22 mouse cellular contexts compared by ENCODE assay signal in genomic region chr7:28877155-28877554, GRCm38 (mm10). TPM values are rescaled to one million over a fixed set of nuclear protein-coding genes. Genes with fewer than 3 reads are reported as not detected.
A peak's percentile ranks its signal among the peaks of the same experiment; 100 is the strongest.
DNase-seq lines count a peak whose midpoint lies in the region; ATAC-seq and TF ChIP-seq lines count a peak whose summit lies in the region.
"Had no signal": no experiment of that assay in that cellular context is flagged by ENCODE, and none has a peak within 500 bp of the region (broad histone marks: within the 10 kb centered on the region; RNA-seq: fewer than 3 reads in every experiment).

No protein-coding gene starts in this region.

- peak; percentile 58; the same call in 1 of the 2 replicates for ATAC-seq in stomach, embryonic 15.5 days (ENCODE audit: insufficient read depth, low FRiP score, low read depth)
- no peak for ATAC-seq in stomach, postnatal 0 days (ENCODE audit: low FRiP score, low TSS enrichment)
- ATAC-seq in liver, embryonic 14.5 days (ENCODE audit: insufficient read depth) = peak; percentile 94
- ATAC-seq: forebrain, embryonic 13.5 days; hindbrain, embryonic 16.5 days; intestine, embryonic 16.5 days; midbrain, embryonic 15.5 days had no signal

- H3K4me2 ChIP-seq in stomach, embryonic 15.5 days = no peak overlapping the region
- H3K4me2 ChIP-seq in stomach, postnatal 0 days (replicated peaks; ENCODE audit: low read depth) = no peak overlapping the region
- H3K4me2 ChIP-seq in liver, embryonic 14.5 days (ENCODE audit: low read depth) = peak overlapping the region; percentile 31; the same call in 1 of the 2 replicates
- H3K4me2 ChIP-seq: forebrain, embryonic 13.5 days; midbrain, embryonic 15.5 days had no signal

- no peaks in the 10 kb centered on the region for H3K27me3 ChIP-seq in stomach, embryonic 15.5 days (replicated peaks)
- H3K27me3 ChIP-seq in stomach, postnatal 0 days (ENCODE audit: control insufficient read depth, insufficient read depth, low read length) = no peaks in the 10 kb centered on the region
- no peaks in the 10 kb centered on the region; the same call in 1 of the 2 replicates for H3K27me3 ChIP-seq in liver, embryonic 14.5 days (ENCODE audit: control insufficient read depth, insufficient read depth, low read length)
- H3K27me3 ChIP-seq: forebrain, embryonic 13.5 days; midbrain, embryonic 15.5 days had no signal

- no peak overlapping the region for H3K4me3 ChIP-seq in stomach, embryonic 15.5 days (replicated peaks)
- H3K4me3 ChIP-seq in stomach, postnatal 0 days (ENCODE audit: low read depth, low read length) = no peak overlapping the region
- no peak overlapping the region for H3K4me3 ChIP-seq in liver, embryonic 14.5 days (ENCODE audit: insufficient read depth in 1 of 2, low read depth in 2 of 2, low read length in 2 of 2)
- H3K4me3 ChIP-seq: forebrain, embryonic 13.5 days; left cerebral cortex, adult 2 months; limb, embryonic 10.5 days; megakaryocyte, embryonic 14.5 days; midbrain, embryonic 15.5 days; myocyte had no signal

- no peak for DNase-seq in stomach, postnatal 0 days (ENCODE audit: low spot score)
- peak; percentile 66 for DNase-seq in c-Kit-positive CD71-positive TER-119-positive erythroid progenitor cells, embryonic 14.5 days (ENCODE audit: low spot score)
- DNase-seq in liver, embryonic 14.5 days (ENCODE audit: low read depth in 3 of 3, low spot score in 3 of 3) = peak; percentile 66 to 81 (median 77)
- no peak for DNase-seq in spleen, postnatal 36 days (ENCODE audit: low spot score in 2 of 2)
- no peak for DNase-seq in T-cell, adult 2 months (ENCODE audit: low spot score)
- no peak for DNase-seq in kidney, postnatal 4 days
- DNase-seq: adrenal gland, postnatal 36 days; cerebellum, adult 8-10 months; gastrocnemius, postnatal 36 days; heart, postnatal 36 days; lung, adult 18-20 months; lung, postnatal 14 days; right cerebral cortex, postnatal 25 days had no signal

- no peak for TF ChIP-seq EP300 in stomach, postnatal 0 days (optimal IDR thresholded peaks at IDR 0.05)
- peak; percentile 60; the same call in 1 of the 2 replicates for TF ChIP-seq EP300 in liver, embryonic 14.5 days (IDR thresholded peaks at IDR 0.05; ENCODE audit: low read depth)

- TF ChIP-seq CTCF in stomach, postnatal 0 days (IDR thresholded peaks at IDR 0.05; ENCODE audit: low read depth) = no peak
- TF ChIP-seq CTCF in liver, embryonic 14.5 days (IDR thresholded peaks at IDR 0.05; ENCODE audit: low read depth) = no peak

- no peaks in the 10 kb centered on the region for H3K36me3 ChIP-seq in stomach, embryonic 15.5 days
- H3K36me3 ChIP-seq in stomach, postnatal 0 days (ENCODE audit: control insufficient read depth, insufficient read depth, low read length) = no peaks in the 10 kb centered on the region
- H3K36me3 ChIP-seq in liver, embryonic 14.5 days (replicated peaks; ENCODE audit: control insufficient read depth, insufficient read depth, low read depth) = no peaks in the 10 kb centered on the region
- H3K36me3 ChIP-seq: limb, embryonic 10.5 days; midbrain, embryonic 15.5 days had no signal

- WGBS in stomach, embryonic 15.5 days = 79% methylated on average over 7 of the region's 7 CpGs
- WGBS in stomach, postnatal 0 days = 84% methylated on average over 7 of the region's 7 CpGs
- 37% methylated on average over 7 of the region's 7 CpGs for WGBS in liver, embryonic 14.5 days (ENCODE audit: insufficient replicate concordance)

- no peak overlapping the region for H3K9ac ChIP-seq in stomach, embryonic 15.5 days
- no peak overlapping the region for H3K9ac ChIP-seq in stomach, postnatal 0 days (ENCODE audit: low read length)
- peak overlapping the region; percentile 31 for H3K9ac ChIP-seq in liver, embryonic 14.5 days (replicated peaks)
- H3K9ac ChIP-seq: forebrain, embryonic 13.5 days; midbrain, embryonic 15.5 days had no signal

- H3K9me3 ChIP-seq in stomach, embryonic 15.5 days = no peaks in the 10 kb centered on the region
- no peaks in the 10 kb centered on the region for H3K9me3 ChIP-seq in stomach, postnatal 0 days (ENCODE audit: control insufficient read depth, low read length)
- H3K9me3 ChIP-seq in liver, embryonic 14.5 days (ENCODE audit: control insufficient read depth, low read length) = no peaks in the 10 kb centered on the region
- H3K9me3 ChIP-seq: forebrain, embryonic 13.5 days; limb, embryonic 10.5 days; megakaryocyte, embryonic 14.5 days; midbrain, embryonic 15.5 days had no signal

- no peak overlapping the region for H3K27ac ChIP-seq in stomach, embryonic 15.5 days
- H3K27ac ChIP-seq in stomach, postnatal 0 days (replicated peaks) = no peak overlapping the region
- peak overlapping the region; percentile 81 for H3K27ac ChIP-seq in liver, embryonic 14.5 days
- H3K27ac ChIP-seq: forebrain, embryonic 13.5 days; left cerebral cortex, adult 2 months; limb, embryonic 10.5 days; midbrain, embryonic 15.5 days had no signal

- H3K4me1 ChIP-seq in stomach, embryonic 15.5 days = no peaks in the 10 kb centered on the region
- no peaks in the 10 kb centered on the region for H3K4me1 ChIP-seq in stomach, postnatal 0 days (replicated peaks; ENCODE audit: control insufficient read depth, insufficient read depth)
- peaks cover 9 to 27% of the 10 kb centered on the region in 2 experiments for H3K4me1 ChIP-seq in liver, embryonic 14.5 days (replicated peaks; ENCODE audit: control insufficient read depth in 2 of 2, insufficient read depth in 2 of 2, low read length in 1 of 2)
- H3K4me1 ChIP-seq: midbrain, embryonic 15.5 days had no signal

RNA-seq across cellular contexts. Expression of gene Capn12, which starts 4.1 kb away (rescaled TPM):
- polyA plus RNA-seq in stomach, embryonic 15.5 days (2015; fragmentation: Nextera tagmentation; extraction: Ambion mirVana) = 0.34 and 0.45 TPM in 2 replicates
- 1.9 and 2.3 TPM in 2 replicates for polyA plus RNA-seq in stomach, postnatal 0 days (2015; fragmentation: Nextera tagmentation; extraction: Ambion mirVana)
- polyA plus RNA-seq in liver, embryonic 14.5 days (2012; rRNA removed) = 0.01 and 0.02 TPM in 2 replicates
- polyA plus RNA-seq in liver, embryonic 14.5 days (2014; fragmentation: Nextera tagmentation; extraction: Ambion mirVana) = 0.15 and 0.19 TPM in 2 replicates

RNA-seq across cellular contexts. Expression of gene Lgals7, which starts 13.5 kb away (rescaled TPM):
- polyA plus RNA-seq in stomach, embryonic 15.5 days (2015; fragmentation: Nextera tagmentation; extraction: Ambion mirVana) = 2.2 TPM in 2 replicates
- 296 and 301 TPM in 2 replicates for polyA plus RNA-seq in stomach, postnatal 0 days (2015; fragmentation: Nextera tagmentation; extraction: Ambion mirVana)
- polyA plus RNA-seq in liver, embryonic 14.5 days (2012; rRNA removed) = 0.09 and 0.42 TPM in 2 replicates
- polyA plus RNA-seq in liver, embryonic 14.5 days (2014; fragmentation: Nextera tagmentation; extraction: Ambion mirVana) = 0.40 TPM in 1 of 2 replicates, not detected in the other

RNA-seq across cellular contexts. Expression of gene Lgals4, which starts 43.5 kb away (rescaled TPM):
- polyA plus RNA-seq in stomach, embryonic 15.5 days (2015; fragmentation: Nextera tagmentation; extraction: Ambion mirVana) = 340 and 467 TPM in 2 replicates
- polyA plus RNA-seq in stomach, postnatal 0 days (2015; fragmentation: Nextera tagmentation; extraction: Ambion mirVana) = 469 and 489 TPM in 2 replicates
- polyA plus RNA-seq in liver, embryonic 14.5 days (2012; rRNA removed) = 2.3 and 3.3 TPM in 2 replicates
- 0.98 and 1.1 TPM in 2 replicates for polyA plus RNA-seq in liver, embryonic 14.5 days (2014; fragmentation: Nextera tagmentation; extraction: Ambion mirVana)

RNA-seq across cellular contexts. Expression of gene Ech1, which starts 52.1 kb away (rescaled TPM):
- 175 and 195 TPM in 2 replicates for polyA plus RNA-seq in stomach, embryonic 15.5 days (2015; fragmentation: Nextera tagmentation; extraction: Ambion mirVana)
- 426 and 435 TPM in 2 replicates for polyA plus RNA-seq in stomach, postnatal 0 days (2015; fragmentation: Nextera tagmentation; extraction: Ambion mirVana)
- polyA plus RNA-seq in liver, embryonic 14.5 days (2012; rRNA removed) = 62.4 and 62.7 TPM in 2 replicates
- 92.5 and 97.4 TPM in 2 replicates for polyA plus RNA-seq in liver, embryonic 14.5 days (2014; fragmentation: Nextera tagmentation; extraction: Ambion mirVana)

Comparison
In these comparisons a context has a peak if more than half of its experiments do, and no peak if none do; other contexts are left out.
1. RNA of gene Lgals7, which starts 13.5 kb away (polyA plus RNA-seq): 296 to 301 TPM in stomach, postnatal 0 days; 2.2 TPM in stomach, embryonic 15.5 days and 0.09 to 0.42 TPM in liver, embryonic 14.5 days; every median in the first group is over 10 times any median in the second.
2. DNase-seq: peak in c-Kit-positive CD71-positive TER-119-positive erythroid progenitor cells, embryonic 14.5 days (single experiment) and liver, embryonic 14.5 days (3 of 3); none in stomach, postnatal 0 days (single experiment), spleen, postnatal 36 days (0 of 2), T-cell, adult 2 months (single experiment) and kidney, postnatal 4 days (0 of 2).
3. RNA of gene Lgals4, which starts 43.5 kb away (polyA plus RNA-seq): 469 to 489 TPM in stomach, postnatal 0 days and 340 to 467 TPM in stomach, embryonic 15.5 days; 0.98 to 3.3 TPM in liver, embryonic 14.5 days; every median in the first group is over 10 times any median in the second.